Mouse (Mus musculus): ENCODE results near the gene Gm45213.
A peak's percentile ranks its signal among the peaks of the same experiment; 100 is the strongest.

The Gm45213 gene

DNA sequence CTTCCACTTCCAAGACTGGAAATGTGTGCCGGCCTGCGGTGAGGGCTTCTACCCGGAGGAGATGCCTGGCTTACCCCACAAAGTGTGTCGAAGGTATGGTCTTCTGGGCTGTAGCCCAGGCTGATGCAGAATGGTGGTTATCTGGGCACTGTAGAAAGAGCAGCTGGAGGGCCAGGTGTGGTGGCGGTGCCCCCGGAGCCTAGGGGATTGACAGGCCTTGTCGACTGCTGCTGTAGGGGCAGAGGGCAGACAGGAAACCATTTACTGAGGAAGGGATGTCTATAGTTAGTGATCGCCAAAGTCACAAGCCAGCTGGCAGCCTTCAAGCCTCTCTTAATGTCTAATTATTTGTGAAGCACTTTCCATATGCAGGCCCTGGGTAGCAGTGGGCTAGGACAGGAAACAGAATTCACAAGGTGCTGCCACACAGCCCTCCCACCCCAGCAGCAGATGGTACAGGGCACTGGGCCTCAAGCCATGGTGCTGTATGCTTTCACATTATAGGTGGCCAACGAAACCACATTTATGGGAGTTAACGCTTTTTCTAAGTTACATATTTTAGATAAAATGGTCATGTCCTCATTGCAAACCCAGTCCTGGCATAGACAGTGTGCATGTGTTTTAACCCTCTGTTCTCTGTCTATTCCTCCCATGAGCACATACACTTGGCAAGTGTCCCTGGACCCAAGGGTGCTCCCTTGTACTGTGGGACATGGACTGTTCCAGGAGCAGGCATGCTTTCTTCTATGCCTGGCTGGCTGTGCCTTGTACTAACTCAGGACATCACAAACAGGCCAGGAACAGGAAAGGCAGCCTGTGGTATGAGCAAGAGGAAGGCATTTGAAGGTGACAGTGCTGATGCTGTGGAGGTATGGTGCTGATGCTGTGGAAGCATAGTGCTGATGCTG lies at the start of gene Gm45213:
Gm45213 (plus strand) TSS at position 51 of the 908 bp plus-strand sequence.
- no peak for DNase-seq (ENCODE audit: low spot score)

DNA sequence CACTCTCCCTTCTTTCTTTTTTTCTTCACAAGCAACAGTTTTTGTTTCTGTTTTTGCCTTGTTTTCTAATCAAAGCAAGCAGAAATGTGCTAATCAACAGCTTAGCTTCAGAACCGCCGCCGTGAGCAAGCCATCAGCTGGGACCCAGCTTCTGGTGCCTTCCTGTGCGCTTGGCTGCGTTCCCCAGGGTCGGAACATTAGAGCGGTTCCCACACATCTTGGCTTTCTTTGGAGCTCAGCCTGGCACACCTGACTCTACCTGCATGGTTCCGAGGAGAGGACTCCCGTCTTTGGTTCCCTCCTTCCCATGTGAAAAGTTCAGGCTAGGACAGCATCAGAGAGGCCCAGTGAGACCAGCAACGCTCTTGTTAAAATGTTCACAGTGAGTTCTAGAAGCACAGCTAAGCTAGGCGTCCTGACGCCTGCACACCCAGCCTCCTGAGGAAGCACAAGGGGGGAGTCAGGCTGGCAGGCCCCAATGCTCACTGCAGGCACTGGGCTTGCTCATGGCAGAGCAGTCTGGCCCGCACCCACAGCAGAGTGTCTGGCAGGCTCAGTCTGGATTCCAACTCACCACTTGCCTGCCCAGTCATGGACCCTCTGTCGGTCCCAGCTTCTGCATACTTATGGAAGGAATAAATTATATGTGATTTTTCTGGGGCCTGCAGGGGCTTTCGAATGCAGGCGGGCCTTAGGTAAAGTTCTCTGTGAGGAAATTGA lies 42.2 kb upstream of the Gm45213 start:
- no peak for DNase-seq (ENCODE audit: low spot score)

DNA sequence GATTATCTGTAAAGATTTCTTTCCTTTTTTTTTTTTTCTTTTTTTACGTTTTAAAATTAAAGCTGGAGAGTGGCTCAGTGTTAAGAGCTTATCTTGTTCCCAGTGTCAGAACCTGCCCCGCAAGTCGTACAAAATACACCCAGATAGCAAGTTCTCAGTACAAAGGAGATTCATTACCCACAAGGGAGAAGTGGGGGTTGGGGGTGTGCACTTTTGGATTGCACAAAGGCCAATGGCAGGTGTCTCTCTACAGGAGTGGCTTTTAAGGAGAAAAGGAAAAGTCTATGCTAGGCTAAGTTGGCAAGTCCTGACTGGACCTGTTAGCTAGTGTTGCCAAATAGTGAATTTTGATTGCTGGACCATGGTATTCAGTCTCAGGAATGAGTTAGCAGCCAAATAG lies 41.6 kb upstream of the Gm45213 start:
- DNase-seq (ENCODE audit: low spot score) = no peak

DNA sequence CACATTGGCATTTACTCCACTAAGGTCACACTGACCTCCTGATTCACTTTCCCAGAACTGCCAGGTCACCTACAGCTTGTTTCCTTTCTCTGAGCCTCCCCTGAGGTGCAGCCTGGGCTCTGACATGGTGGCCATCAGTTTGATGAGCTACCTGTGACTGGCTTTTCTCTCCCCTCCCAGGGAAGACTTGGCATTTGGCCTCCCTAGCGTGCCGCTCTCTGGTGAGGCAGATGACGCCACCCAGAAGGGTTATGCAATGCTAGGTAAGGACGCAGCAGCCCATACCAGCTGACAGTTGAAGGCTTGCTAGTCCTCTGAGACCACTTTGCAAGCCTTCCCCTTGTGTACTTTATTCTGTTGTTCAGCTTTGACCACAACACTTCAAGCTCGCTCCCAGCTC lies 40.0 kb upstream of the Gm45213 start:
- no peak for DNase-seq (ENCODE audit: low spot score)

DNA sequence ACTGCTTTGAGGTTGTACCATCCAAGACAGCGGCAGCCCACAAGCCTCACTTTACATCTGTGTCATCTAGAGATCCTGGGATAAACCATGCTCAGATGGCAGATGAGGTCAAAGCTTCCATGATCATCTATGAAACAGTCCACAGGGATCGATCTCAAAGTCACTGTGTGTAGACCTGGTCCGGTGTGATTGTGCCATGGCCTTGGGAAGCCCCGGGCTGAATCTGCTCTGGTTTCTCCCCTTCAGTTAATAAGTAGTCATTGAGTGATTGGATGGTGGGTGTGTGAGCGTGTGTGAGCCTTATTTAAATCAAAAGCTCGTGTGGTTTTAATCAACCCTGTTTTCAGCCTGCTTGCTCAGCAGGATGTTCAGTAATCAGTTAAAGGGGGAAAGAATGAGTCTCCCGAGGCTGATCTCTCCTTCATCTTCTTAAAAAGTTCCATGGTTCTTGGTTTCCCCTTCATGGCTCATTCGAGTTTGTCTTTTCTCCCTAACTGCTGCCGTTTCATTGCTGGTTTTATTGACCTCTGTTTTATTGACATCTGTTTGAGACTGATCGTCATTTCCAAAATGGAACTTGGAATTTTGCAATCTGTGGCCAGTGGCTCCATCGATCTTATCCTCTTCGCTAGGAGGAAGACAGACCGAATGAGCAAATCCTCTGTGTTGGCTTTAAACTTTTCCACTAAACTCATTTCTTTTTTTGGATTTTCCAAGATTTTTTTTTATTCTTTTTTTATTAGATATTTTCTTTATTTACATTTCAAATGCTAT lies 39.4 kb upstream of the Gm45213 start:
- no peak for DNase-seq (ENCODE audit: low spot score)

DNA sequence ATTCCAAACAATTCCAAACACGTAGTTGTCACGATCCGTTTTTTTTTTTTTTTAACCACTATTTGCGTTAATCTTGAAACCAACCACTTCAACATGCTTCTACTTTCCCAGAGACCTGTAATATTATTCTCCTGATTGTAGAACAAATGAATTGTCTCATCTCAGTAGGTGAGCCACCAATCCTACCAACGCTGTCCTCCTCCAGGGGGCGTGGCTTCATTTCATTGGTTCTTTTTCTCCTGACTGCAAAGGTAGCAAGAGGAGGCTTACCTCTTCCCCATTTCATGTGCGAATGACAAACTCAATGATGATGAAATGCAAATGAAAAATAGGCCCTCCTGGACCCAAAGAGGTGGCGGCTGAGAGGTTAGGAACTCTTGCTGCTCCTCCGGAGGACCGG lies 38.3 kb upstream of the Gm45213 start:
- no peak for DNase-seq (ENCODE audit: low spot score)

DNA sequence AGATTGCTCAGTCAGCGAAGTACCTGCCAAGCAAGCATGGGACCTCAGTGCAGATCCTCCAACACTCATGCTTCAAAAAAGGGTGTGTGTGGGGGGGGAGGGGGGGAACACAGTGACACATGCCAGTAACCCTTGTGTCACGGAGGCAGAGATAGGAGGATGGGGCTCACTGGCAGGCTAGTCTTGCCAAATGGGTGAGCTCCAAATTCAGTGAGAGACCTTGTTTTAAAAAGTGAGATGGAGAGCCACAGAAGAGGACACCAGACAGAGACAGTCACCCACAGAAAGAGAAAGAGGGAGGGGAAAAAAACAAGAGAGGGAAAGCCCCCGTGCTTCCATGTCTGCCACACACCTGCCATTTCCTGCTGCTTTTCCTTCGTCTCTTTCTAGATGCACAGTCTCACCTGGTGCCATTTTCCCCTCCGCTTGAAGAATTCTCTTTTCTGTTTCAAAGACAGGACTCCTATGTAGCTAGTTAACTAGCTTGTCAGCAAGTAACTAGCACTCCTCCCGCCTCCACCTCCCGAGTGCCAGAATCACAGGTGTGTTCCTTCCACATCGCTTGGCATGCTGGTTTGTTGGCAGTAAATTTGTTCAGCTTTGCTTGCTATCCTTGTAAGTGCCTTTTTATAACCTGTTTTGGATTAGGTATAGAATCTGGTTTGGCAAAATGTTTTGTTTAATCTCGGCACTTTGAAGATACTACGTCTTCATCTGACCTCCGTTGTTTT lies 35.1 kb upstream of the Gm45213 start:
- DNase-seq (ENCODE audit: low spot score) = no peak

DNA sequence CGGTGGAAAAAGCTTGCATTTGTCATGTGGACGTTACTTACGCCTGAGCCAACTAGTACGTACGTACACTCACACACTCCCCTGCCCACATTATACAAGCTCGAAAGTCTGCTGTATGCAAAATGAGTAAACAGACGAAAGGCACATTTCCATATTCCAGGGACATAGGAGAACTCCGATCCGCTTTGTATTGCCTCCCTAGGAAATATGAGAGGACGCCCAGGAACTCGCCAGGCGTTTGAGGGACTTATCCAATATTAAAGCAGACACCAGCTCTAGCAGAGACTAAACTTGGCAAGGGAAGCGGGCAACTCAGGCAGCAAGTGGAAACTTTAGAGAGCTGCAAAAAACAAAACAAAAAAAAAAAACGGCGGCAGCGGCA lies 34.5 kb upstream of the Gm45213 start:
- DNase-seq (ENCODE audit: low spot score) = peak; percentile 39

DNA sequence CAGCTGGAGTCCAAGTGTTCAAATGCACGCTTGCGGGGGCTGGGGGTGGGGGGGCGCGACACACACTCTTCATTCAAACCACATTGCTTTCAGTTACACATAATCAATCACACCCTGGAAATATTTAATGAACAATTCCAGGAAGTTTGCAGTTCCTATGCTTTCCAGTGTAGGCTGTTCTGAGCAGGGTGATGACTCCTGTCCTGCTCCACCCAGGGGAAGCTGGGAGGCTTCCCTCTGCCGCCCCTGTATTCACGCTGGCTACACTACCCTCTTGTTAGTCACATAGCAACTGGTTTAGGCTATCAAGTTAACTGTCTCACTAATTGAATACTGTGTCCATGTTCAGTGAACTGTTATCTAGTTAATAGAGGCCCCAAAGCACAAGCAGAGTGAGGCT lies 32.9 kb upstream of the Gm45213 start:
- no peak for DNase-seq (ENCODE audit: low spot score)

DNA sequence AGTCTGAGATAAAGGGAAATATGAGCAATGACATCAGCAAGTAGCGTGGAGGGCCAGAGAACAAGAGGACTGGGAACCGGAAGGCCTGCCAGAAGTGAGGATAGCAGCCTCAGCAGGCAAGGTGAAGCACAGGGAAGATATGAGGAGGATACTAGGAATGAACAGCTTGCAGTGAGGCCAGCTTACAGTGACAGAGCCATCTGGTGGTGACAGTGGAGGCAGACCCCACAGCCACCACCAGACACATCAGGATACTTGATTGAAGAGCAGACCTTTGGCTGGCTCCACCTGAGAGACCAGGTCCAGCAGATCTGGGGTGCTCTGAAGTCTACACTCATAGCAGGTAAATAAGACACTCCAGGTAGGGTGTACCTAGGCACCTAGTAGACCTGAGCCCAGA lies 15.7 kb upstream of the Gm45213 start:
- DNase-seq (ENCODE audit: low spot score) = no peak

DNA sequence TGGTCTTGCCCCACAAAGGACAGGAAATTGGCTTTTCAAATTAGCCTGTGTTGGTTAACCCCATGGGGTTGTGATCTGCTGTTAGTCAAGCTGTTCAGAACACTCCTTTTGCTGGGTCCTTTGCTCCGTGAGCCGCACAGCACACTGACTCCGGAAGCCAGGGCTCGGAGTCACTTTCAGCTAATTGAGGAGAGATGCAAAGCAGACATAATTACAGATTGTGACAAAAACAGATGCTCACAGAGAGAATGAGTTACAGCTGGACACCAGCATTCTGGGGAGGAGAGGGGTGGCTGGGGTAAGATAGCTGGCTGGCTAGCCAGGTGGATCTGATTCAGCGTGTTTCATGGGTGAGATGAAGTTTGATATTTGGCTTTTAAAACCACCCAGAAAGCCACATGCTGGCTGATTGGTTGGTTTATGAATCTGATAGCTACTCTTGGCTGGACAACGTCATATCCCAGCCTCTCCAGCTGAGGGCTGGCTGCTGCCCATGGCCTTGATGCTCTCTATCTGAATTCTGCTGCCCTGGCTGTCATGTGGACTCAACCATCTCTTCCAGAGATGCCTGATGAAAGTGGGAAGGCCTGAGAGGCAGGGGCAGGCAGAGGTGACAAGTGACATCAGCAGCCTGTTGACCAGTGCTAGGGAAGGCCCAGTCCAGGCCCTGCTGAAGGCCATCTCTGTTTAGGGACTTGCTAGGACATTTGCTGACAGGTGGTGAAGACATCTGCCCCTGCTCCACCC lies 14.5 kb upstream of the Gm45213 start:
- peak; percentile 31 for DNase-seq (ENCODE audit: low spot score)

DNA sequence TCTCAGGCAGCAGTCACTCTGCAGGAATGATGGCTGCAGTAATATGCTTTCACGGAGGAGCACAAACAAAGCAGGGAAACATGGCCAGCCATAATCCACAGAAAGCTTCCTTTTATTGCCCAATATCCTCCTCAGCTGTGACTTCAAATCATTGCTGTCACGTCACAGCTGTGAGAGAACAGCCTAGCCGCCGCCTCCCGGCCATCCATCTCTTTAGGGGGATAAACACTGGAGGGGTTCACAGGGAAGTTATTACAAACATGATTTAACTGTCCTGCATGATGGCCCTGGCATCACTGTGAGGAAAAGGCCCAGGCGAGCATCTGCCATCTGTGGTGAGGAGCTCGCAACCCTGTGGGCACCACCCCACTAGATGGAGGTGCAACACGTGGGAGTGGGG lies 6.6 kb upstream of the Gm45213 start:
- DNase-seq (ENCODE audit: low spot score) = no peak

DNA sequence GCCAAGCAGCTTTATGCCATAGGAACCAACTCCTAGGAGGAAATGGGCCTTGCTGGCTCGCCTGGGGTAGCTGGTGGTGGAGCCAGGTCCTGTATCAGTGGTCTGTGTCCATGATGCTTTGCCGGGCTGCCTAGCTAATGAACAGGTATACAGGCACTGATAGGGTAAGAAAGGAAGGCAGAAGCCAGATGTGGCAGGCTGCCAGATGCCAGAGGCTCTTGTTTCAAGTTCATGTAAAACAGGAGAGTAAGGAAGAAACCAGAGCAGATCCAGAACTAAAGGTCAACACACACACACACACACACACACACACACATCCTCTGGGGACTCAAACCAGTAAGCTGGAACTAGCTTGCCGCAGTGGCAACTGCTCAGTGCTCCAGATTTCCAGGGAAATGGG lies 5.1 kb upstream of the Gm45213 start:
- DNase-seq (ENCODE audit: low spot score) = no peak

DNA sequence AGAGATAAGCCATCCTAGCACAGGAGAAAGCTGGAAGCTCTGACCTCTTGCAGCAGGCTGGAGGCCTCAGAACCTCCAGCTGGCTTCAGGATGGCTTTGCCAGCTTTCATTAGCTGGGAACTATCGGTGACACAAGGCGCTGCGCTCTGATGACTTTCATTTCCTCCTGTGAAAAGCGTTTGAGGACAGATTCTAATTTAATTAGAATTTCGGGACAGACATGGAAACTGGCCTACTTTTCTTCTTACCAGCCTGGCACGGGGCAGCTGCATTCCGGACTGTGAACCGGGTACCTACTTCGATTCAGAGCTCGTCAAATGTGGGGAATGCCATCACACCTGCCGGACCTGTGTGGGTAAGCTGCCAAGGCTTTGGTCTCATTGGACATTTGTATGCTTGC lies 4.7 kb upstream of the Gm45213 start:
- DNase-seq (ENCODE audit: low spot score) = no peak

DNA sequence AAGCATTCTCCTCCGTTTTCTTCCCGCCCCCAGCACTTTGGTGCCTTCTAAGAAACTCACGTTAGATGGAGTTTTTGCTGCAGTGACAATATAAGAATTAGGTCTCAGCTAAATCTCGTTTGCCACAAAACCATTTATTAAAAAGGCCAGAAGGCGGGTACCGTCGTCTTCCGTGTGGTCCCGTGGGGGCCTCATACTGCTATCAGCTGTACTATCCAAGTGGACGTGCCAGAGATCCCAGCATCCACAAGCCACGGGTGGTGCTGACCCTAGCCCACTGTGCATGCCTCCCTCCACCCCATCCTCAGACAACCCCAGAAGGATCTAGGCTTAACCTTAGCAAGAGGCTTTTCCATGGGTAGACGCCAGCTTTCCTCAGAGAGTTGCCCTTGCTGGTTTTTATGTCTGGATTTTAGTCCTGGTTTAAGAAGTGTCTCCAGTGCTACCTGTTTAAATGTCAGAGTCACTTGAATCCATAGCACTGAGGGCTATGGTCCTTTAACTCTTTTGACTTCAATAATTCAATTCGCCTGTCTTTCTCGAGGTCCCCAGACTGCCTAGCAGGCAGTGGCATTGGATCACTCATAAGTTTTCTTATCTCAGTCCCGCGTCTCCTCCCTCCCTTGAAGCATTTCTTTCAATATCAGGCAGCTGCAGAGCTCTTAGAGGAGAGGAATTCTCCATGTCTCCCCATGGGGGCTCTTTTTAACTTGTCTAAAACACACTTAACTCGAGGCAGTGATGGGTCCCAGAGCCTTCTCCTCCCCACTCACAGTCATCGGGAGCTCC lies 3.2 kb upstream of the Gm45213 start:
- no peak for DNase-seq (ENCODE audit: low spot score)

DNA sequence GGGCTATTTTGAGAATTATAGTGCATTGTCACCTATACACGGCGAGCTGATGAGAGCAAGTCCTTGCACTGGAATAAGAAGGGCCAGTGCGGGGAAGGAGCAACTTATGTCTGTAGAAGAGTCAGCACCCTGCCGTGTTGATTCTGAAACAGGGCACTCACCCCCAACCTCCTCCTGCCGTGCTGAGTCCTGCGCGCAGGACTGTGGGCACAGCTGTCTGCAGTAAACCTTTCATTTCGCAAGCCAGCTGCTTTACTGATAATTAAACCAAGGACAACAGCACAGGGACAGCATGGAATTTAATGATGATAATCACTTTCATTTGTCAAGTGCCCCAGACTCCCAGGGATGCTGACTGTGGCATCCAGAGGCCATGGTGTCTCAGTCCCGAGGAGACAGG lies 1.2 kb downstream of the Gm45213 start:
- no peak for DNase-seq (ENCODE audit: low spot score)

DNA sequence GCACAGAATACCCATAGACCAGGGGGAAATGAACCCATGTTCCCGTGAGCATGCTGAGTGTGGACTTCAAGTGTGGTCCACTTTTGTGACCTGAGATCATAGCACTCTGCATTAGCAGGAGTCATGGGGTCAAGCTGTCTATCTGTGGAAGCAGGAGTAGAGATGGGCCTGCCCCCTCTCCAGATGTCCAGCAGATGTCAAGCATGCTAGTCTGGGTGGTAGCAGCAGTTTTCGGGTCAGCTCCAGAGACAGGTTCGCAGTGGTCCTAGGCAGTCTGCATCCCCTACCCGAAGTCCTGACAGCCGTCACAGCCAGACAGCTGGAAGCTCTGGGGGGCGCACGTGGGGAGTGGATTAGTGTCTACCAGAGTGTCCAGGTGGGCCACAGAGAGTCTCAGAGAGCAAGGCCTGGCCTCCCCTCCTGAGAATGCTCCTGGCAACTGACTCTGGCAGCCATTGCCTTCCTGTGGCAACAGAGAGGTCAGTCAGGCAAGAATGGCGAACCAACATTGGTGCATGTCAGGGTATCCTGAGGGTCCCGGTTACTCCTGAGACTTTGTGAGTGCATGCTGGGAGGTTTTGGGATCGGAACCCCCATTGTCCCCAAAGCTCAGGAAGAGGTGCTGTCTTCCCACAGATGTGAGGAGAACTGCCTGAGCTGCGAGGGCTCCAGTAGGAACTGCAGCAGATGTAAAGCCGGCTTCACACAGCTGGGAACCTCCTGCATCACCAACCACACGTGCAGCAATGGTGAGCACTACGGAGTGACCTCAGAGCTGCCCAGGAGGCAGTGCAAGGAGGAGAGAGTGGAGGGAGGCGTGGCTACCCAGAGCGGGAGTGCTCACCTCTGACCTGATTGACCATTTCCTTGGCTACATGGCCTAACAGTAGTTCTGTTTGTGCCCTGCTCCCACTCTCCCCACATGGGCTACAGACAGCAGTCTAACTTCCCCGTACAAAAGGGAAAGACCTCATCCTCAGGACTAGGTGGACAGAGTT lies 3.8 kb downstream of the Gm45213 start:
- DNase-seq (ENCODE audit: low spot score) = no peak

DNA sequence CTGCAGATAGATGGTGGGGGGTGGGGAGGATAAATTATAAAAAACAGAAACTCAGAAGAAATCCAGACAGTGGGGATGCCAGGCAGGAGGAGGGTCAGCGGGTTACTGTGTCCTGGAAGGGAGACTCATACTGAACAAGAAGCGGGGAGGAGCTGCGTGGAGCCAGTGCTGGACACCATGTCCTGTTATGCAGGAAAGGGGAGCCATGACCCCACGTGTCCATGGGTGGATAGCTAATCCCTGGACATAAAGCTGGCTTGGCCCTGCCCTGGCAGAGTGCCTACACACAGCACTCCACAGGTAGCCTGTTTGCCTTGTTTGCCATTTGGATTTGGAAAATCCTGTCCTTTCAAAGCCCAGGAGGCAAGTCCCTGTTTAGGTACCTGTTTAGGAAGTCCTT lies 4.6 kb downstream of the Gm45213 start:
- no peak for DNase-seq (ENCODE audit: low spot score)

Measured in ovary, adult 18-20 months (tissue).